ENCODE assay signal across 9 mouse cellular contexts in the genomic region with DNA sequence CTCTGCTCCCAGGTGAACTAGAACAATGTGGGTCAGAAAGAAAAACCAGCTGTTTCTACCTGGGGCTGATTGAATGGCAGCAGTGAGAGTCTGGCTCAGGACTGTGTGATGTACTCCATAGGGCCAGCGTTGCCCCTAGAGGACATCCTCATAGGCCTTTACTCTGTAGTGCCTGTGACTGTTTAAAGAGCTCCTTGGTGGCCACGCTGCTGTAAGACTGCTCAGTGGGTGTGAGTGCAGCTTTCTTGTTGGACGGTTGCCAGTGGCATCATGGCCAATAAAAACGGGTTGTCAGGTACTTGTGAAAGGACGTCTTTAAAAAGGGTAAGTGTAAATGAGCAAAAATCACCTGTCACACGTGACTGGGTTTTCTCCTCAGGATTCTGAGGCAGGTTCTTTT.
DNase-seq lines count a peak whose midpoint lies in the region; ATAC-seq lines count a peak whose summit lies in the region.
"Had no signal": no experiment of that assay in that cellular context is flagged by ENCODE, and none has a peak within 500 bp of the region (broad histone marks: within the 10 kb centered on the region; RNA-seq: fewer than 3 reads in every experiment).

No protein-coding gene starts in this region.

- no peaks in the 10 kb centered on the region for H3K36me3 ChIP-seq in intestine, embryonic 16.5 days (ENCODE audit: control insufficient read depth, insufficient read depth, low read length)

- H3K4me2 ChIP-seq in intestine, embryonic 16.5 days (ENCODE audit: low read depth, low read length), result no peak overlapping the region

- intact Hi-C loops in left cerebral cortex, postnatal 25 days (cut with DNase I), result no loop called here

- peak; percentile 28 to 44 for DNase-seq in left cerebral cortex, postnatal 25 days (ENCODE audit: low spot score in 2 of 2)
- no peak for DNase-seq in left cerebral cortex, adult 8-10 months (ENCODE audit: low spot score in 2 of 2)
- DNase-seq in cerebellum, postnatal 25 days, result peak; percentile 23 to 46
- DNase-seq in lung, postnatal 36 days, result peak; percentile 62
- DNase-seq in urinary bladder, postnatal 25 days (ENCODE audit: low spot score), result no peak
- DNase-seq in layer of hippocampus, adult 9-10 months (ENCODE audit: low spot score), result no peak
- DNase-seq: gastrocnemius, postnatal 14 days had no signal

- no peak overlapping the region for H3K9ac ChIP-seq in intestine, embryonic 16.5 days (ENCODE audit: low read depth, low read length)

- WGBS in intestine, embryonic 16.5 days, result 49% methylated on average over 6 of the region's 6 CpGs

- ATAC-seq in intestine, embryonic 16.5 days, result 0 out of 2 replicates have a peak, but pooled peaks have one; percentile 52

- no peaks in the 10 kb centered on the region for H3K4me1 ChIP-seq in intestine, embryonic 16.5 days (ENCODE audit: control insufficient read depth, insufficient read depth, low read length)

- H3K9me3 ChIP-seq in intestine, embryonic 16.5 days (ENCODE audit: control insufficient read depth, low read length), result no peaks in the 10 kb centered on the region

- no peak overlapping the region for H3K4me3 ChIP-seq in intestine, embryonic 16.5 days (ENCODE audit: low read length)

- H3K27ac ChIP-seq in intestine, embryonic 16.5 days (ENCODE audit: low read length), result no peak overlapping the region
- H3K27ac ChIP-seq: macrophage had no signal

- H3K27me3 ChIP-seq in intestine, embryonic 16.5 days (replicated peaks; ENCODE audit: control insufficient read depth, insufficient read depth, low read length), result no peaks in the 10 kb centered on the region

Comparison
In these comparisons a context has a peak if more than half of its experiments do, and no peak if none do; other contexts are left out.
1. DNase-seq: peak in left cerebral cortex, postnatal 25 days (2 of 2), cerebellum, postnatal 25 days (2 of 2) and lung, postnatal 36 days (single experiment); none in left cerebral cortex, adult 8-10 months (0 of 2), urinary bladder, postnatal 25 days (single experiment) and layer of hippocampus, adult 9-10 months (single experiment).